Mouse (Mus musculus): Measurements from ENCODE around the gene Gm9803. TPM values are rescaled to one million over a fixed set of nuclear protein-coding genes. Genes with fewer than 3 reads are reported as not detected.
A peak's percentile ranks its signal among the peaks of the same experiment; 100 is the strongest.
"Not testable (repeated sequence)": the region's sequence is repeated elsewhere in the genome, so short reads cannot be mapped to it uniquely, and the experiment has no call there.

The Gm9803 gene
- polyA plus RNA-seq (2014; fragmentation: Nextera tagmentation; extraction: Ambion mirVana), result 10.8 and 13.8 TPM in 2 replicates

DNA sequence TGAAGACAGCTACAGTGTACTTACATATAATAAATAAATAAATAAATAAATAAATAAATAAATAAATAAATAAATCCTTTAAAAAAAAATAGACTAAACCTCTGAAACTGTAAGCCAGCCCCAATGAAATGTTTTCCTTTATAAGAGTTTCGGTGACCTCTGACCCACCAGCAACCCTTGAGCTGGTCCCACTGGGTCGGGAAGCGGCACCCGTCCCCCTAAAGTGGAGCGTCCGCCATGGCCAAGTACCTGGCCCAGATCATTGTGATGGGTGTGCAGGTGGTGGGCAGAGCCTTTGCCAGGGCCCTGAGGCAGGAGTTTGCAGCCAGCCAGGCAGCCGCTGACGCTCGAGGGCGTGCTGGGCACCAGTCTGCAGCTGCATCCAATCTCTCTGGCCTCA is at the start of gene Gm9803:
Gm9803 (plus strand) TSS at position 154 of the 400 bp plus-strand sequence.
- not testable (repeated sequence) for DNase-seq (ENCODE audit: low spot score); H3K4me1 ChIP-seq (ENCODE audit: control insufficient read depth, insufficient read depth, low read length); H3K4me2 ChIP-seq (ENCODE audit: low read depth, low read length); H3K27ac ChIP-seq (replicated peaks; ENCODE audit: low read depth, low read length); H3K9ac ChIP-seq (replicated peaks; ENCODE audit: low read length); ATAC-seq (replicated peaks; ENCODE audit: insufficient number of reproducible peaks, low FRiP score, low TSS enrichment, low read depth); H3K4me3 ChIP-seq (ENCODE audit: low read depth, low read length); H3K27me3 ChIP-seq (ENCODE audit: control insufficient read depth, insufficient read depth, low read length); H3K36me3 ChIP-seq (replicated peaks; ENCODE audit: control insufficient read depth, insufficient read depth, low read depth, low read length); H3K9me3 ChIP-seq (replicated peaks; ENCODE audit: control insufficient read depth, low read length)
- 94% methylated on average over 10 of the region's 10 CpGs for WGBS

DNA sequence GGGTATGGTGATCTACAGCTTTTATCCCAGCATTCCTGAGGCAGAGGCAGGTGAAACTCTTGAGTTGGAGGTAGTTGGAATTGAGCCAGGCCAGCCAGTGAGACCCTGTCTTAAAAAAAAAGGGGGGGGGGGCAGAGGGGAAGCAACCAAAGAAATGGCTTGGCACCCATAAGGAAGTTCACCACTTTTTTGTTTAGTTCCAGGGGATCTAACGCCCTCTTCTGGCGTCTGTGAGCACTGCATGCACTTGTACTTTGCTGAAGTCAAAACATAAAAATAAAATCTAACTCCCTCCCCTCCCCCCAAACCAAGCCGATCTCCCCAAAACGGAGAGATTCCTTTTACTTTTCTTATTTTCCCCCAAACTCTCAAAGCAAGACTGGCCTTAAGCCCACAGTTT is 48.5 kb upstream of the Gm9803 start:
- Histone ChIP-seq H3K27me3 (ENCODE audit: control insufficient read depth, insufficient read depth, low read length) (no peaks in the 10 kb centered on the region), H3K9me3 (replicated peaks; ENCODE audit: control insufficient read depth, low read length) (no peaks in the 10 kb centered on the region), H3K36me3 (replicated peaks; ENCODE audit: control insufficient read depth, insufficient read depth, low read depth, low read length) (no peaks in the 10 kb centered on the region), H3K27ac (replicated peaks; ENCODE audit: low read depth, low read length) (no peak overlapping the region), H3K4me2 (ENCODE audit: low read depth, low read length) (no peak overlapping the region), H3K4me3 (ENCODE audit: low read depth, low read length) (no peak overlapping the region), H3K9ac (replicated peaks; ENCODE audit: low read length) (no peak overlapping the region), H3K4me1 (ENCODE audit: control insufficient read depth, insufficient read depth, low read length) (no peaks in the 10 kb centered on the region)
- 54% methylated on average over 4 of the region's 4 CpGs for WGBS
- no peak for DNase-seq (ENCODE audit: low spot score)
- no peak for ATAC-seq (replicated peaks; ENCODE audit: insufficient number of reproducible peaks, low FRiP score, low TSS enrichment, low read depth)

DNA sequence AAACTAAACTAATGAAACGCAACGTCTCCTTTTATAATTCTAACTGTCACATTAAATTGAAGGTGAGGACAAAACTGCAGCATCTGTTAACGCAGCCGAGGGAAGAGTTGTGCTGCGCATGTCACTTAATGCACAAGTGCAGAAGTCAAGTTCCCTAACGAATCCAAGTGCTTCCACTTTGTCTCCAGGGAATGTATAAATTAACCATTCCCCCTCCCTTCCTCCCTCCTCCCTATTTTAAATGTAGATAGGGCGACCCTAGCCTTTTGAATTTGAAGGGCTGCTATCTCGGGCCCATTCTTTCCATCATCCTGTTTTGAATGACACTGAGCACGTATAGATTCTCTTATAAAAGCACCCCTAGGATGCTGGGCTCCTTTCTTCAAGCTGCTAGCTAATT is 46.4 kb upstream of the Gm9803 start:
- H3K4me1 ChIP-seq (ENCODE audit: control insufficient read depth, insufficient read depth, low read length), result no peaks in the 10 kb centered on the region
- ATAC-seq (replicated peaks; ENCODE audit: insufficient number of reproducible peaks, low FRiP score, low TSS enrichment, low read depth), result no peak

DNA sequence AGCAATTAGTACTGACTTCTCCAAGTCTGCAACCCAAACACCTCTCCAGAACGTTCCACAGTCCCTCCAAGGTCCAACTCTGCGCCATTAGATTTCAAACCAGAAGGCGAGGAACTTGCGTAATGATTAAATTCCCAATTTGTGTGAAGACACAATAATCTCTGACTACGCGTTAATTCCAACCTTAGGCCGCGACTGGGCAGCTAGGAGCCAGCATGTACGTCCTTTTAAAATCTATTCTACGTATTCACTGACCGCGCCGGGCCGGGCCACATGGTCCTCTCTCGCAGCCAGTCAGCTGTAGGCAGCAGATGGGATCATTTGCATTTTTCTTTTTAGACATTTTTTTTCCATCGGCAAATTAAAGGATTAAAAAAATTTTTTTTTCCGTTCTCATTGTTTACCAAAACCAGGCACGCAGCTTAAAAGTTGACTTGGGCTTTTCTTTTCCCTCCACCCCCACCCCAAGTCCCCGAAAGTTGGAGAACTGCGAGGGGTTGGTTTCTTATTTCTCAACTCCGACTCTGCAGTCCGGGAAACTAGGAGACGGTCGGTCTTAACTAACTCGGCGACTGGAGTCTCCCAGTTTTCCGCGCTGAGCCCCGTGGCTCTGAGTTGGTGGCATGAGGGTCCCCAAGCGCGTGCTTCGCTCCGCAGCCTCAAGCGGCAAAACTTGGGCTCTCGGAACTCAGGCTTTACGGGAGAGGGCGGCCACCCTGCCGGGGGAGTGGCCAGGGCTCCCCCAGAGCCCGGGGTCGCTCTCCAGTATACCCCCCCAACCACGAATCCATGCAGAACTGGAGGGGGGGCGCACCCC is 45.8 kb upstream of the Gm9803 start:
- Histone ChIP-seq H3K4me3 (ENCODE audit: low read depth, low read length) (peak overlapping the region; percentile 89), H3K9ac (replicated peaks; ENCODE audit: low read length) (peak overlapping the region; percentile 99), H3K4me1 (ENCODE audit: control insufficient read depth, insufficient read depth, low read length) (no peaks in the 10 kb centered on the region), H3K27ac (replicated peaks; ENCODE audit: low read depth, low read length) (peak overlapping the region; percentile 98), H3K4me2 (ENCODE audit: low read depth, low read length) (peak overlapping the region; percentile 94), H3K9me3 (replicated peaks; ENCODE audit: control insufficient read depth, low read length) (no peaks in the 10 kb centered on the region), H3K36me3 (replicated peaks; ENCODE audit: control insufficient read depth, insufficient read depth, low read depth, low read length) (no peaks in the 10 kb centered on the region), H3K27me3 (ENCODE audit: control insufficient read depth, insufficient read depth, low read length) (no peaks in the 10 kb centered on the region)
- ATAC-seq (replicated peaks; ENCODE audit: insufficient number of reproducible peaks, low FRiP score, low TSS enrichment, low read depth) (peak; percentile 50), DNase-seq (ENCODE audit: low spot score) (peak; percentile 85)
- WGBS, result under 1% methylated on average over 40 of the region's 42 CpGs

More for the DNA sequence above, 46.4 kb upstream of the Gm9803 start:
- peak; percentile 40 for DNase-seq (ENCODE audit: low spot score)
- H3K27ac ChIP-seq (replicated peaks; ENCODE audit: low read depth, low read length), result no peak overlapping the region
- peak overlapping the region; percentile 94 for H3K4me2 ChIP-seq (ENCODE audit: low read depth, low read length)
- WGBS, result 6% methylated on average over 9 of the region's 9 CpGs
- no peaks in the 10 kb centered on the region for H3K9me3 ChIP-seq (replicated peaks; ENCODE audit: control insufficient read depth, low read length)
- H3K36me3 ChIP-seq (replicated peaks; ENCODE audit: control insufficient read depth, insufficient read depth, low read depth, low read length), result no peaks in the 10 kb centered on the region
- H3K27me3 ChIP-seq (ENCODE audit: control insufficient read depth, insufficient read depth, low read length), result no peaks in the 10 kb centered on the region
- H3K9ac ChIP-seq (replicated peaks; ENCODE audit: low read length), result peak overlapping the region; percentile 46
- H3K4me3 ChIP-seq (ENCODE audit: low read depth, low read length), result peak overlapping the region; percentile 89

DNA sequence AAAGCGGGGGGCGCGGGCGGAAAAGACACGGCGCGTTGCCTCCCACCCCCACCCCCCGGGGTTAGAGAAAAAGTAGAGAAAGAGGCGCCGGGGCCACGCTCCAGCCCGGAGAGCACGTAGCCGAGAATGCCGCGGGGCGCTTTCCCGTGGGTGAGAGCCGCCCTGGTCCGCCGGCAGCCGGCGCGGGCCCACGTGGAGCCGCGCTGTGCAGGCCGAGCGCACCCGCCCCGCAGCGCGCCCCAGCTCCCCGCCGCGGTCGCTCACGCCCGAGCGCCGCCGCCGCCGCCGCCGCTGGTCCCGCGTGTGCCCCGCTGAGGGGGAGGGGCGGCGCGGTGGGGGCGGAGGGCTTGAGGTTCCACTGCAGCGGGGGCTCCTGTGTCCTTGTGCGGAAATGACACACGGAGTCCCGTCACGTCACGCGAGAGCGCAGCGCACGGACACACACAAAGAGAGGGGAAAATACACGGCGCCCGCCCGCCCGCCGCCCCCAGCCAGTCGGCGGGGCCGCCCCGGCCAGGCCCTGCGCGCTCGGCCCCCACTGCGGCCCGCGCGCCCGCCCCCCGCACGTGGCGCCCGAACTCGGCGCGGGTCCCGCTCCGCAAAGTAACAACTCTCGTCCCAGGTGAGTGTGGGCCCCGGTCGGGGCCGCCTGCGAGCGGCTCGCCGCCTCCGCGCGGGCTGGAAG is 45.0 kb upstream of the Gm9803 start, which contains the start of gene Bend3:
Bend3 (plus strand) TSS at position 81 of the 685 bp plus-strand sequence.
- Histone ChIP-seq H3K27ac (replicated peaks; ENCODE audit: low read depth, low read length) (peak within 1 kb of the TSS; percentile 98), H3K4me2 (ENCODE audit: low read depth, low read length) (peak within 1 kb of the TSS; percentile 94), H3K9ac (replicated peaks; ENCODE audit: low read length) (peak within 1 kb of the TSS; percentile 99), H3K4me3 (ENCODE audit: low read depth, low read length) (peak within 1 kb of the TSS; percentile 89), H3K27me3 (ENCODE audit: control insufficient read depth, insufficient read depth, low read length) (no peaks in the 10 kb centered on the region), H3K9me3 (replicated peaks; ENCODE audit: control insufficient read depth, low read length) (no peaks in the 10 kb centered on the region), H3K4me1 (ENCODE audit: control insufficient read depth, insufficient read depth, low read length) (no peaks in the 10 kb centered on the region; the same call in 1 of the 2 replicates), H3K36me3 (replicated peaks; ENCODE audit: control insufficient read depth, insufficient read depth, low read depth, low read length) (no peaks in the 10 kb centered on the region)
- peak; percentile 67 for DNase-seq (ENCODE audit: low spot score)
- WGBS, result under 1% methylated on average over 52 of the region's 101 CpGs
- peak; percentile 40 for ATAC-seq (replicated peaks; ENCODE audit: insufficient number of reproducible peaks, low FRiP score, low TSS enrichment, low read depth)

DNA sequence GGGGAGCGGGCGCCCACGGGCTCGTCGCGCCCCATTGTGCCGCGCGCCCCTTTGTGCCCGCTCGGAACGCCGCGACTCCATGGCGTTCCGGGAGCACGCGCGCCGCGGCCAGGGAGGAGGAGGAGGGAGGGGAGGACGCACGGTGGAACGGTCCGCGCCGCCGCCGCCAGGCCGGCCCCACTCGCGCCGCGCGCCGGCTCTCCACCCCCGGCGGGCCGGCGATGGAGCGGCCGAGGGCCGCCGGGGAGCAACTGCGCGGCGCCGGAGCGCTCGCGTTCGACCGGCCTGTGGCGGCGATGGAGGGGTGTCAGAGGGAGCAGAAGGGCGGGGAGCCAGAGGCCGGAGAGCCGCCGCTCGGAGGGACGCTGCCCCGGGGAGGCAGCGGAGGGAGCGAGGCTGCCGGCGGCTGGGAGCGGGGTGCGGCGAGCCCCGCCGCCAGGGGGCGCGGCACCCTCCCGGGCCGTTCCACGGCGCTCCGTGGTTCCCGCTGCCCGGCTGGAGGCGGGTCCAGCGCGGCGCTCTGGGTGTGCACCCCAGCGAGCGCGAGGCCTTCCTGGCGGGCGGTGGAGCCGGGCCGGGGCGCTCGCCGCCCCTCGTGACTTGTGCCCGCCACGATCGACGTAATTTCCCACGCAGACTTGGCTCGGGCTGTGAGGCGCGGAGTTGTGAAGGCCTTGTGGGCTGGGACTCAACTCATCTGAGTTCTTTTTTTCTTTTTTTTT is 44.3 kb upstream of the Gm9803 start:
- no peaks in the 10 kb centered on the region for H3K36me3 ChIP-seq (replicated peaks; ENCODE audit: control insufficient read depth, insufficient read depth, low read depth, low read length)
- H3K9ac ChIP-seq (replicated peaks; ENCODE audit: low read length), result peak overlapping the region; percentile 99
- no peaks in the 10 kb centered on the region for H3K9me3 ChIP-seq (replicated peaks; ENCODE audit: control insufficient read depth, low read length)
- H3K4me3 ChIP-seq (ENCODE audit: low read depth, low read length), result peak overlapping the region; percentile 89
- no peaks in the 10 kb centered on the region; the same call in 1 of the 2 replicates for H3K4me1 ChIP-seq (ENCODE audit: control insufficient read depth, insufficient read depth, low read length)
- DNase-seq (ENCODE audit: low spot score) (peak; percentile 90), ATAC-seq (replicated peaks; ENCODE audit: insufficient number of reproducible peaks, low FRiP score, low TSS enrichment, low read depth) (peak; percentile 69)
- H3K27ac ChIP-seq (replicated peaks; ENCODE audit: low read depth, low read length), result peak overlapping the region; percentile 98
- WGBS, result under 1% methylated on average over 84 of the region's 103 CpGs
- H3K27me3 ChIP-seq (ENCODE audit: control insufficient read depth, insufficient read depth, low read length), result no peaks in the 10 kb centered on the region
- peak overlapping the region; percentile 94 for H3K4me2 ChIP-seq (ENCODE audit: low read depth, low read length)

DNA sequence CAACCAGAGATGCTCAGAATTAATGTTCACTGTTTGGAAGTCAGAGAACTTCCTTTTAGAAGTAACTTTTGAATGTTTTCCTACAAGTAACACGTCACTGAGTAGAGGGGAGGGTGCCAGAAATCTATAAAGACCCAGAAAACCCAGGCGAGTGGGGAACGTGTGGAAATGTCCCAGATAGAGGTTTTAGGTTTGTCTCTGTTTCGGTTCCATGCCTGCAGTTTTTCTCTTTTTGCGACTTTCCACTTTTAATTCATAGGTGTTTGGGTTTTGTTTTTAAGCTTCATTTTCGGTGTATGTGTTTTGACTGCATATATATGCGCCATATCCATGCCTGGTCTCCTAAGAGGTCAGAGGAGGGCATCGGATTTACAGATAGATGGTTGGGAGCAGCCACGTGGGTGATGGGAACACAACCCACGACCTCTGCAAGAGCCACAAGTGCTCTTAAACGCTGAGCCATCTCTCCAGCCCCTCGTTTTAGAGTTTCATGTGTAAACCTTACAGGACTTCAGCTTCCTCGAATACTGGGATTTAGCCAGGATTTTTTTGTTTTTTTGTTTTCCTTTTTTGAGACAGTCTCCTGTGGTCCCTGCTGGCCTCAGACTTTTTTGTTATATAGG is 43.5 kb upstream of the Gm9803 start:
- no peak for ATAC-seq (replicated peaks; ENCODE audit: insufficient number of reproducible peaks, low FRiP score, low TSS enrichment, low read depth)
- no peak for DNase-seq (ENCODE audit: low spot score)
- Histone ChIP-seq H3K36me3 (replicated peaks; ENCODE audit: control insufficient read depth, insufficient read depth, low read depth, low read length) (no peaks in the 10 kb centered on the region), H3K27me3 (ENCODE audit: control insufficient read depth, insufficient read depth, low read length) (no peaks in the 10 kb centered on the region), H3K4me2 (ENCODE audit: low read depth, low read length) (peak overlapping the region; percentile 94), H3K27ac (replicated peaks; ENCODE audit: low read depth, low read length) (peak overlapping the region; percentile 98), H3K9me3 (replicated peaks; ENCODE audit: control insufficient read depth, low read length) (no peaks in the 10 kb centered on the region), H3K9ac (replicated peaks; ENCODE audit: low read length) (peak overlapping the region; percentile 99), H3K4me3 (ENCODE audit: low read depth, low read length) (peak overlapping the region; percentile 89), H3K4me1 (ENCODE audit: control insufficient read depth, insufficient read depth, low read length) (no peaks in the 10 kb centered on the region; the same call in 1 of the 2 replicates)
- 5% methylated on average over 13 of the region's 13 CpGs for WGBS

Measured in embryonic facial prominence, embryonic 11.5 days (tissue).